Mouse (Mus musculus) G1E (cell line): ENCODE results near the gene Ccdc182. TPM values are rescaled to one million over a fixed set of nuclear protein-coding genes. Genes with fewer than 3 reads are reported as not detected.

Experiments used
- ATAC-seq: 2 replicates; pipeline ENCODE4 v1.8.0; 2016; ENCODE audit warnings: mild to moderate bottlenecking; ENCODE audit not compliant: insufficient number of reproducible peaks, poor library complexity, low FRiP score, severe bottlenecking; ENCODE audit errors: extremely low read depth
- DNase-seq: peaks from one replicate; pipeline ENCODE4 v3.0.0; 2012; ENCODE audit warnings: low spot score
- H3K27me3 ChIP-seq: 2 replicates; pipeline ENCODE4 v1.6.1; 2012; ENCODE audit warnings: mild to moderate bottlenecking, low read length, inconsistent platforms; ENCODE audit not compliant: insufficient read depth
- H3K36me3 ChIP-seq: replicated peaks from 2 replicates; pipeline ENCODE3; 2012; ENCODE audit warnings: mild to moderate bottlenecking, inconsistent platforms
- H3K4me1 ChIP-seq: 2 replicates; pipeline ENCODE4 v1.6.1; 2012; ENCODE audit warnings: low read depth, low read length, inconsistent platforms, mixed read lengths; ENCODE audit not compliant: insufficient read depth
- H3K4me3 ChIP-seq: 2 replicates; pipeline ENCODE4 v1.5.1; 2012; ENCODE audit warnings: low read depth, mild to moderate bottlenecking, inconsistent platforms, low read length, moderate library complexity, mixed read lengths
- H3K9me3 ChIP-seq: replicated peaks from 2 replicates; pipeline ENCODE4 v1.6.1; 2012; ENCODE audit warnings: inconsistent platforms
- CTCF ChIP-seq: IDR thresholded peaks from 2 replicates; pipeline ENCODE4 v1.5.1; 2012; ENCODE audit warnings: low read depth, low read length, inconsistent platforms, mixed read lengths
- GATA1 ChIP-seq: IDR thresholded peaks from 2 replicates; pipeline ENCODE4 v1.6.1; 2012; ENCODE audit warnings: borderline replicate concordance, low read length, inconsistent platforms, mixed read lengths
- GATA2 ChIP-seq: IDR thresholded peaks from 2 replicates; pipeline ENCODE4 v1.6.1; 2012; ENCODE audit warnings: low read depth, low read length, inconsistent platforms, borderline replicate concordance
- POLR2AphosphoS5 ChIP-seq: IDR thresholded peaks from 2 replicates; pipeline ENCODE4 v1.6.1; 2012; ENCODE audit warnings: low read depth, low read length, inconsistent platforms; ENCODE audit not compliant: insufficient replicate concordance
- TAL1 ChIP-seq: conservative IDR thresholded peaks from 2 replicates; pipeline ENCODE4 v1.6.1; 2012; ENCODE audit warnings: low read depth, low read length, inconsistent platforms, mixed read lengths
- polyA plus RNA-seq: library from polyadenylated mRNA; stranded (reverse); fragments of >175 nt; gene quantifications from 2 replicates; pipeline ENCODE4 v1.2.3, GENCODE M21; 2012
- total RNA-seq, 2 experiments: library from RNA; stranded (forward) in 1 of 2; stranded (reverse) in 1 of 2; fragments of 200-1000 nt in 1 of 2; fragments of >200 nt in 1 of 2; fragmentation: Nextera tagmentation in 1 of 2; gene quantifications; 2 replicates each; pipeline ENCODE4 v1.2.3; 2014 to 2017

Gene Ccdc182
- total and polyA plus RNA-seq, 3 experiments = not detected

DNA sequence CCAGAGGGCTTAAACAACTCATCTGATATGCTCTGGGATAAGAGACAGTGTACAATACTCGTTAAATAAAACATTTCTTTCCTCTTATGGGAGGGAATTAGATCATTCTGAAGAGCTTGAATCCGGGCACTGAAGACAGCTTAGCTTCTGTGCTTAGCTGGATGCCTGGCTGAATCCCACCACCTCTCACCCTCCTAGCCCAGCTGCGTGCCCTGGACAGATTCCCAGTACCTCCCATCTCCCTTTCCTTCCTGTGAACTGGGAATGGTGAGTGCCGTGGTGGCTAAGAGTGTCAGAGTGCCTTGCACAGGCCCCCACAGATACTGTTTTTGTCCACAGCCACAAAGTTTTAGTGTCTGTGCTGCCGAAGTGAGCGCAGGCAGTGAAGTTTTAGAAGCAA lies 27.5 kb upstream of the Ccdc182 start:
- DNase-seq = no peak
- ATAC-seq = no peak
- peaks cover 27% of the 10 kb centered on the region for H3K27me3 ChIP-seq
- no peaks in the 10 kb centered on the region for H3K9me3 ChIP-seq
- no peak for TF ChIP-seq POLR2AphosphoS5
- no peak for TF ChIP-seq GATA2
- no peak for TF ChIP-seq GATA1
- TF ChIP-seq TAL1 = no peak
- no peak for TF ChIP-seq CTCF
- H3K4me1 ChIP-seq = no peaks in the 10 kb centered on the region
- H3K36me3 ChIP-seq = no peaks in the 10 kb centered on the region
- H3K4me3 ChIP-seq = no peak overlapping the region

DNA sequence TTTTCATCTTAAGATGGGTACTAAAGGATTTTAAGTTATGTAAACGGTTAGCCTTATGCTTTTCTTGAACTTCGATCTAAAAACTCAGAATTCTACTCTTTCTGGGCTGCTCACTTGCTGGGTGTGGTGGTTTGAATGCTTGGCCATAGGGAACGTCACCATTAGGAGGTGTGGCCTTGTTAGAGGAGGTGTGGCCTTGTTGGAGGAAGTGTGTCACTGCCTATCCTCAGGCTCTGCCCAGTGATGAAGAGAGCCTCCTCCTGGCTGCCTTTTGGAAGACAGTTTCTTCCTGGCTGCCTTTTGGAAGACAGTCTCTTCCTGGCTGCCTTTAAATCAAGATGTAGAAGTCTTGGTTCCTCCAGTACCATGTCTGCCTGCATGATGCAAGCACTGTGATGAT lies 22.0 kb upstream of the Ccdc182 start:
- H3K27me3 ChIP-seq = peaks cover 12% of the 10 kb centered on the region
- ATAC-seq (no peak), DNase-seq (no peak)
- H3K9me3 ChIP-seq = no peaks in the 10 kb centered on the region
- no peaks in the 10 kb centered on the region for H3K36me3 ChIP-seq
- no peaks in the 10 kb centered on the region for H3K4me1 ChIP-seq
- TF ChIP-seq POLR2AphosphoS5 (no peak), CTCF (no peak), TAL1 (no peak), GATA2 (no peak), GATA1 (no peak)
- H3K4me3 ChIP-seq = no peak overlapping the region

DNA sequence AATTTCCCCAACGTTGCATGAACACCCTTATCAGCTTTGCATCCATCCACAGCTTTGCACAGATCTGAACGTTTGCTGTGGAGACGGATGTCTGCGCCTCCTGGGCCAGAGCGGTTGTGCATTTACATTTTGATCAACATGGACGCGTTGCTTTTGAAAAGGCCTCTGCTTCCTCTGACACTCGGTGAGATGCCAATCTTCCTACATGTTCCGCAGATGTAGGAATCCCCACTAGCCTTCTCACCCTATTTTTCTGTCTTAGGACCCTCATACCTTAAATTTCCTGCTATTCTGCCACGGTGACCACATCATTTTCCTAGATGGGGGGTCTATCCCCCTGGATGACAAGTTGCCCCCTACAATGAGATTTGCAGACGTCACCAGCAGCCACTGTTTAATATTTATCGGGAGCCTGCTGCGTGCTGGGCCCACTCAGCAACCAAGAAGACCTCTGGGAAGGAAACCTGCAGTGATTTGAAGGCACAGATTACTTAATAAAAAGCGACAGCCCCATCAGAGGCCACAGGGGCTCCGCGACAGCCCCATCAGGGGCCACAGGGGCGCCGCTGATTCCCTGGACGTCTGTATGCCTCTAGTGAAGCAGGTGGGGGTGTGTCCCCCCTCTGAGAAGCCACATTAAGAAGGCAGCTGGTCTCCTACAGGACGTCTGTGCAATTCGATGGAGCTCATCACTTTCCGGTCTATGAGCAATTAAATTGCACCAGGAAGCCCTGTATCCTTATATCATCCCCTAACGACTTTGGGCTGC lies 19.6 kb upstream of the Ccdc182 start:
- DNase-seq (no peak), ATAC-seq (no peak)
- TF ChIP-seq POLR2AphosphoS5 (no peak), GATA2 (no peak), GATA1 (no peak), CTCF (no peak), TAL1 (no peak)
- H3K36me3 ChIP-seq = no peaks in the 10 kb centered on the region
- H3K4me1 ChIP-seq = no peaks in the 10 kb centered on the region
- H3K27me3 ChIP-seq = peaks cover 12% of the 10 kb centered on the region
- no peaks in the 10 kb centered on the region for H3K9me3 ChIP-seq
- H3K4me3 ChIP-seq = no peak overlapping the region

DNA sequence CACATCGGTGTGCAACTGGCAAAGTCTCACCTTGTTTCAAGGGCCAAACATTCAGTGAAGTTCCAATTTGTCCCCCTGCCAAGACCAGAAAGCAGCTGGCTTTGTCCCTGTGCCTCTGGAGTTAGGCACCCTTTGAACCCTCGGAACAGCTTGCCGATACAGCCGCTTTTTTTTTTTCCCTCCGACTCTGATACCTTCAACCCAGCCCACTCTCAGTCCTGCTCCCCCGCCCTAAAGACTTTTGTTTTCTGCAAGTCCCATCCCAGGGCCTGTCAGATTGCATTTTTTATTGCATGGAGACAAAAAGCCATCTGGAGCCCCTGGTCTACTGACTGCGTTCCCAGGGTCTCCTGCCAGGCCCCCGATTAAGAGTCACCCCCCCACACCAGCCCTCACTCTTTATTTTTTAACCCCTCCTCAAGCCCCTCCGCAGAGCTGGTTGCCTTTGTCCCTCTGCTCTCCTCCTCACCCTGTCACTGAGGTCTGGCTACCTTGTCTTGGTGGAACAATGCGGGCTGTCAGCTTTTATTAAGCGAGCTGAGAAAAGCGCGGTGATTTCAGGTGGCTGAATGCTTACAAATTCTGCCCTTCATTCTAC lies 18.9 kb upstream of the Ccdc182 start:
- Histone ChIP-seq H3K4me3 (no peak overlapping the region), H3K36me3 (no peaks in the 10 kb centered on the region), H3K4me1 (no peaks in the 10 kb centered on the region), H3K9me3 (no peaks in the 10 kb centered on the region), H3K27me3 (peaks cover 15% of the 10 kb centered on the region)
- TF ChIP-seq TAL1 = no peak
- TF ChIP-seq POLR2AphosphoS5 = no peak
- no peak for TF ChIP-seq GATA1
- no peak for DNase-seq
- ATAC-seq = no peak

DNA sequence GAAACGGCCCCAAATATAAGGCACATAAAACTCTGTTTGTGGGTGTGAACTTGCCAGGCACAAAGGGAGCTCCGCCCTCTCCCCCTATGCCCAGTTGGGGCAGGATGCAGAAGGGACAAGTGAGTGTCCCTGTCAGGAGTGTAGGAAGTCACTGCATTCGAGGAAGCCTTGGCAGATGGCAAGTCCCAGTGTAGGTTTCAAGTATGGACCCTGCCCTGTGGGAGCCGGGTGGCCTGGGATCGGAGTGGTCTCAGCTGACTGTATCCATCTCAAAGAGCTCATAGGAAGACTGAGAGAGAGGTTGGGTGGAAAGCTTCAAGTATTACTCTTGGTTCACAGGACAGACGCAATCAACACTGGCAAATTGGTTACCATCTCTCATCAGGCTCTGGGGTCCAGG lies 17.9 kb upstream of the Ccdc182 start:
- Histone ChIP-seq H3K27me3 (peaks cover 18% of the 10 kb centered on the region), H3K4me1 (no peaks in the 10 kb centered on the region), H3K36me3 (no peaks in the 10 kb centered on the region), H3K4me3 (no peak overlapping the region), H3K9me3 (no peaks in the 10 kb centered on the region)
- ATAC-seq (no peak), DNase-seq (no peak)
- TF ChIP-seq TAL1 = no peak
- no peak for TF ChIP-seq GATA1
- TF ChIP-seq GATA2 = no peak
- no peak for TF ChIP-seq POLR2AphosphoS5

DNA sequence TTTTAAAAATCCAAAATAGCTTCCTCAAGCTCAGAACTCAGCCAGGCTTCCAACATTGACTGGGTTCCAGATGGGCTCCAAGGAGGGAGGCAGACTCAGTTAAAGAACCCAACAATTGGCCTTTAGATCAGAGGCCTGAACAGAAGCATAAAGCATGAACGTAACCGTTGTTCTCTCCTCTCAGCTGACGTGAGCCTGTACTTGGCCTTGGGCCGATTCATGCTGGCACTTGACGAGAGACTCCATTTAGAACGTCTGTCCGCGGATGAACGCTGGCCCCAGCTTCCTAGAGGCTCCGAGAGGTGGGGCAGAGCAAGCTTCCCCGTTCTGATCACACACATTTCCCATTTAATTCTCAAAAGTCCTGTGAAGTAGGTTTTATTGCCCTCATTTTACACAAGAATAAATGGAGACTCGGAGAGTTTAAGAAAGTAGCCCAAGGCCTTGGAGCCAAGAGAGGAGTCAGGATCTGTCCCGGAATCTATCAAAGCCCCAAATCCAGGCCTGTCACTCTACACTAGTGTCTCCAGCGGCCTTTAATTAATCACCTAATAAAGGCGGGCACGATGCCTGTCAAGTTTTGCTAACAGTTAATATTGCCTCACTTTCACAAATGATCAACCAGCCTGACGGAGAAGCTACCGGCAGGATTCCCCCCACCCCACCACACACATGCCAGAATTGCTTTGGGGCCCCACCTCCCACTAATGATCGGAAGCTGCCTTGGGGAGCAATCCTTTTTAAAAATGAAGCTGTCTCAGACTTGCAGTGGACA lies 17.1 kb upstream of the Ccdc182 start:
- Histone ChIP-seq H3K4me1 (no peaks in the 10 kb centered on the region), H3K9me3 (no peaks in the 10 kb centered on the region), H3K36me3 (no peaks in the 10 kb centered on the region), H3K4me3 (no peak overlapping the region), H3K27me3 (peaks cover 18% of the 10 kb centered on the region)
- no peak for TF ChIP-seq TAL1
- TF ChIP-seq POLR2AphosphoS5 = no peak
- no peak for TF ChIP-seq GATA2
- TF ChIP-seq CTCF = no peak
- TF ChIP-seq GATA1 = no peak
- ATAC-seq (no peak), DNase-seq (no peak)
